Mouse (Mus musculus) heart, adult 2 months (tissue): Measurements from ENCODE around the gene Rffl. TPM values are rescaled to one million over a fixed set of nuclear protein-coding genes. Genes with fewer than 3 reads are reported as not detected.

Experiments used
- DNase-seq, 2 experiments: peaks; one replicate each; pipeline ENCODE4 v3.0.0; 2021
- H3K27ac ChIP-seq: fragments of 200-600 bp; 2 replicates; pipeline ENCODE4 v1.8.1; 2022
- H3K27me3 ChIP-seq: fragments of 200-500 bp; 2 replicates; pipeline ENCODE4 v1.6.1; 2012; ENCODE audit warnings: mild to moderate bottlenecking, low read length, inconsistent platforms, mixed read lengths; ENCODE audit not compliant: control insufficient read depth, insufficient read depth
- H3K36me3 ChIP-seq: fragments of 200-500 bp; 2 replicates; pipeline ENCODE4 v1.6.1; 2012; ENCODE audit warnings: low read length, inconsistent platforms; ENCODE audit not compliant: control insufficient read depth, insufficient read depth
- H3K4me1 ChIP-seq: fragments of 200-500 bp; 2 replicates; pipeline ENCODE4 v1.6.1; 2011; ENCODE audit warnings: low read length; ENCODE audit not compliant: control insufficient read depth, insufficient read depth
- H3K4me3 ChIP-seq: fragments of 200-600 bp; 2 replicates; pipeline ENCODE4 v1.8.1; 2022
- H3K79me2 ChIP-seq: fragments of 200-500 bp; replicated peaks from 2 replicates; pipeline ENCODE4 v1.6.1; 2012; ENCODE audit warnings: mild to moderate bottlenecking, inconsistent platforms, low read length, moderate library complexity, mixed read lengths; ENCODE audit not compliant: control insufficient read depth, insufficient read depth
- H3K9ac ChIP-seq: fragments of 200-500 bp; 2 replicates; pipeline ENCODE4 v1.6.1; 2012; ENCODE audit warnings: low read depth, mild to moderate bottlenecking, control low read depth, inconsistent platforms, low read length, mixed read lengths
- CTCF ChIP-seq: fragments of 200-600 bp; IDR thresholded peaks from 2 replicates; pipeline ENCODE4 v1.8.1; 2022; ENCODE audit warnings: antibody characterized with exemption, mild to moderate bottlenecking, moderate library complexity
- EP300 ChIP-seq: fragments of 200-500 bp; IDR thresholded peaks from 2 replicates; pipeline ENCODE4 v1.6.1; 2011; ENCODE audit warnings: low read depth, low read length, control low read depth; ENCODE audit not compliant: insufficient read depth
- POLR2A ChIP-seq: fragments of 200-500 bp; IDR thresholded peaks from 2 replicates; pipeline ENCODE4 v1.6.1; 2011; ENCODE audit warnings: mild to moderate bottlenecking, low read depth, low read length, control low read depth; ENCODE audit not compliant: insufficient read depth
- WGBS: fragments of 180-500 bp; shearing (Covaris S2); methylation state at CpG from one replicate; pipeline ENCODE4 v1.1.7; 2018; 5-methylcytosine and 5-hydroxymethylcytosine counted together
- intact Hi-C: fragments of 180-260 bp; cut with DNase I; formaldehyde crosslinking; loops from one replicate; pipeline ENCODE4 v1.15.1; 2025
- long read RNA-seq: library from polyadenylated mRNA; stranded (forward); transcript quantifications from one replicate; pipeline ENCODE4 v2.0.0, GENCODE M21; 2021
- polyA plus RNA-seq: library from polyadenylated mRNA; depleted of rRNA; stranded (reverse); fragments of >200 nt; gene quantifications from 2 replicates; pipeline ENCODE4 v1.2.3, GENCODE M21; 2012; rRNA removed
- total RNA-seq, 2 experiments: library from RNA; stranded (reverse); gene quantifications; 2 replicates each; pipeline ENCODE4 v1.2.3; 2021

The Rffl gene
- total RNA-seq (1 to 10 TPM; 4.0 to 4.3 TPM), polyA plus RNA-seq (4.6 and 5.9 TPM in 2 replicates)
- long read RNA-seq, partial matches to known transcripts: 0 of 4 reads
- long read RNA-seq, other reads (novel, unspliced or antisense): 3 of 4 reads

DNA sequence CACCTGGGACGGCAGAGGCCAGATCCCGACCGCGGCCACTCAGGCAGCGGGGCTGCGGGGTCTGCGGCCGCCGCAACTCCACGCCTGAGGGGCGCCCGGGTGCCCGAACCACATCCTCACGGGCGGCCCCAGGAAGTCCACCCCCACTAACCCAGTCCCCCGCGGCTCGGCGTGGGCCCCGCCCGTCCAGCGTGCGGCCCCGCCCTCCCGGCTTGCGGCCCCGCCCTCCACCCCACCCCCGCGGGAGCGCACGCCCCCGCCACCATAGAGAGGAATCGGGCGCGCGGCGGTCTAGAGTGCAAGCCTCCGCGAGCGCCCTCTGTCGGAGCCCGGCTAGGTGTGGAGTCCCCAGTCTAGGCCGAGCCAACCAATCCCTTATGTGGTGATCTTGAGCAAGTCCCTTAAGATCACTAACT lies at the start of gene Rffl:
Rffl (minus strand) TSS at position 180 of the 416 bp plus-strand sequence.
- H3K9ac ChIP-seq: peak within 1 kb of the TSS; percentile 93
- no peaks in the 10 kb centered on the region for H3K27me3 ChIP-seq
- WGBS: under 1% methylated on average over 43 of the region's 43 CpGs
- no peaks in the 10 kb centered on the region for H3K4me1 ChIP-seq
- intact Hi-C loops: loop anchor here (1.0 to 5.0 kb wide), 7 partner anchors 19 to 124 kb away; partner anchors contain the start of genes Cct6b, Lig3, Nle1 and Rad51d
- no peaks in the 10 kb centered on the region; the same call in 1 of the 2 replicates for H3K36me3 ChIP-seq
- peak within 1 kb of the TSS; percentile 87 for H3K27ac ChIP-seq
- peak; percentile 93 to 96 for DNase-seq
- H3K79me2 ChIP-seq: no peaks in the 10 kb centered on the region
- peak; percentile 75 for TF ChIP-seq CTCF
- TF ChIP-seq EP300: 0 out of 2 replicates have a peak, but pooled peaks have one; percentile 40
- TF ChIP-seq POLR2A: no peak
- H3K4me3 ChIP-seq: peak within 1 kb of the TSS; percentile 89

DNA sequence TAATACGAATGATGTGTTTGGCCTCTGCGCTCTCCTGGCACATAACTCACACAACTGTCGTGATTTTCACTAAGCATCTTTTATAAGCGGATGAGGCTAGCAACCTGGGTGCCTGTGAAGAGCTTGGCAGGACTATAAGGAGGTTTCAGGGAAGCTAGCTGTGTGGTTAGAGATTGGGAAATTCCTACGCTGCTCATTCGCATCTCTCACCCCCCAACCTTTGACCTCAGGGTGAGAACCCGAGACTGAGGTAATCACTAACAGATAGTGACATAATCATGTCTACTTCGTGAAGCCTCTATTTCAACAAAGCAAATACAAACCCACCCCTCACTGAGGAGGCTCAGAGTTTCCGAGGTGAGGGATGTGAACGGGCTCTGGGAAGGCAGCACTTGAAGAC lies 49.8 kb upstream of the Rffl start:
- 63% methylated on average over 10 of the region's 10 CpGs for WGBS
- no peak for DNase-seq
- H3K9ac ChIP-seq: no peak overlapping the region
- intact Hi-C loops: no loop called here
- H3K27me3 ChIP-seq: no peaks in the 10 kb centered on the region
- H3K27ac ChIP-seq: no peak overlapping the region
- no peaks in the 10 kb centered on the region for H3K79me2 ChIP-seq
- H3K36me3 ChIP-seq: no peaks in the 10 kb centered on the region
- H3K4me1 ChIP-seq: peaks cover 2% of the 10 kb centered on the region; the same call in 1 of the 2 replicates
- H3K4me3 ChIP-seq: no peak overlapping the region
- no peak for TF ChIP-seq EP300
- TF ChIP-seq CTCF: no peak
- no peak for TF ChIP-seq POLR2A

GRCm38 (mm10) chr11:82914711-82915352 lies 43.8 kb upstream of the Rffl start:
- Histone ChIP-seq H3K27ac (no peak overlapping the region), H3K4me1 (peaks cover 3% of the 10 kb centered on the region), H3K36me3 (no peaks in the 10 kb centered on the region), H3K27me3 (no peaks in the 10 kb centered on the region), H3K9ac (no peak overlapping the region), H3K4me3 (no peak overlapping the region), H3K79me2 (no peaks in the 10 kb centered on the region)
- 5% methylated on average over 16 of the region's 16 CpGs for WGBS
- DNase-seq: peak; percentile 79 to 86
- intact Hi-C loops: loop anchor here (1.0 to 10.0 kb wide), 5 partner anchors 14 to 380 kb away; partner anchors contain the start of gene Ap2b1
- TF ChIP-seq EP300 (peak; percentile 89), CTCF (peak; percentile 97; the same call in 1 of the 2 replicates), POLR2A (0 out of 2 replicates have a peak, but pooled peaks have one; percentile 1)

DNA sequence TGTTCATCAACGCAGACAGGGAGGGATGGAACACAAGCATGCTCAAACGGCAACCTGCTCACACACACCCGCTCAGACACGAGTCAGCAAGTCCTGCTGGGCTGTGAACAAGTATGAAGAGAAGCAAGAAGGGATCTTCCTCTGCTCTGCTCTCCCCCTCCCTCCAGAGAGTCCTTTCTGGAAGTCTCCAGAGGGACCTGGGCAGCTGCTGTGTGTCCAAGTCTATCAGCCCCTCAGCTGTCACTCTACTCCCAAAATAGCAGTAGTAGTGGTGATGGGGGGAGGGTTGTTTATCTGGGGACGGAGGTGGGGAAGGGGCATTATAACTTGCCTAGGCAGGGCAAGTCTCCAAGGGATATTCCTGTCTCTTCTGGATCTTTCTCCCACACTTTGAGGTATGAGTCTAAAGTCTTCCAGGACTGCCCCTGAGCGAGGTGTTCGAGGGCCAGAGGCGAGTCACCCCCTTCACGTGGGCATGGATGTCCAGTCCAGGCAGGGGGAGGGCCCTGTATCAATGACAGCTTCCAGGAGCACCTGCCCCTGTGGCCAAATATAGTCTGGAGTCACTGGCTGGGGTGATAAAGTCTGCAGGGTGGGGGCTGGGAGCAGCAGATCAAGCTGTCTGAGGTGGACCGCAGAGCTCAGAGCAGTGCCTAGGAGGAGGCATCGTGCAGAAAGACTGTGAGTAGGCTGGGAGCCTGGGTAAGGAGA lies 39.8 kb upstream of the Rffl start:
- H3K36me3 ChIP-seq: no peaks in the 10 kb centered on the region
- peak overlapping the region; percentile 94 for H3K27ac ChIP-seq
- 34% methylated on average over 11 of the region's 11 CpGs for WGBS
- peak; percentile 57 for TF ChIP-seq EP300
- TF ChIP-seq POLR2A: peak; percentile 97
- no peak for TF ChIP-seq CTCF
- peaks cover 2% of the 10 kb centered on the region; the same call in 1 of the 2 replicates for H3K79me2 ChIP-seq
- peak overlapping the region; percentile 78 for H3K9ac ChIP-seq
- no peaks in the 10 kb centered on the region for H3K27me3 ChIP-seq
- intact Hi-C loops: loop anchor here (5.0 to 10.0 kb wide), 2 partner anchors 131 to 384 kb away; partner anchors contain the start of gene Ap2b1
- peak overlapping the region; percentile 50 for H3K4me3 ChIP-seq
- DNase-seq: peak; percentile 71 to 86
- peaks cover 7% of the 10 kb centered on the region for H3K4me1 ChIP-seq

DNA sequence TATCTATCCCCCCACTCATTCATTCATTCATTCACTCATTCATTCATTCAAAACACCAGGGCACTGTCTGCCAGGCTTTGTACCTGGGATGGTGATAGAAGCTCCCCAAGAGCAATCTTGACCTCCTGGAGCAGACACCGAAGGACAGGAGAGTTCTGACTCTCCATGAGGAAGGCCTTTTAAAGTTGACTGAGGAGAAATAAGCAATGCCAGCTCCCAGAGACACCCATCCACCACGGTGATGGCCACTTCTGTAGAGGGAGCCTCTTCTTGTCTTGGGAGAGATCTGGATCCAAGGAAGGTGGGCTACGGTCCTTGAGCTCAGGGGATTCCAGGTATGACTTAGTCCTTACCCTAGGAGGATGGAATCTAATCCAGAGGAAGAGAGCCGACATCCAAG lies 39.2 kb upstream of the Rffl start, which contains the start of gene Unc45b:
Unc45b (plus strand) TSS at position 301 of the 400 bp plus-strand sequence.
- Histone ChIP-seq H3K36me3 (no peaks in the 10 kb centered on the region), H3K9ac (peak within 1 kb of the TSS; percentile 78), H3K4me3 (peak within 1 kb of the TSS; percentile 50), H3K4me1 (peaks cover 7% of the 10 kb centered on the region), H3K27me3 (no peaks in the 10 kb centered on the region), H3K79me2 (peaks cover 2% of the 10 kb centered on the region; the same call in 1 of the 2 replicates), H3K27ac (peak within 1 kb of the TSS; percentile 94)
- no peak for TF ChIP-seq POLR2A
- TF ChIP-seq EP300: no peak
- TF ChIP-seq CTCF: no peak
- WGBS: 62% methylated on average over 4 of the region's 4 CpGs
- intact Hi-C loops: loop anchor here (5.0 to 10.0 kb wide), 2 partner anchors 132 to 385 kb away; partner anchors contain the start of gene Ap2b1
- DNase-seq: no peak
